Mouse (Mus musculus) cerebellum, adult 8-10 months (tissue): ENCODE measurements around the gene 2310034G01Rik.

Experiments used
- DNase-seq: peaks from one replicate; pipeline ENCODE4 v3.0.0; 2022

2310034G01Rik gene

GRCm38 (mm10) chr19:46327531-46328064 lies 22.5 kb downstream of the 2310034G01Rik start:
- no peak for DNase-seq

- peak; percentile 79 for DNase-seq
These were observed 23.3 kb downstream of the 2310034G01Rik start, which contains the start of gene Psd for GRCm38 (mm10) chr19:46326756-46327305. Gene Psd (minus strand): TSS chr19:46327156.

- peak; percentile 62 for DNase-seq
These were observed 23.9 kb downstream of the 2310034G01Rik start for GRCm38 (mm10) chr19:46326019-46326755.

- no peak for DNase-seq
These were observed 25.2 kb downstream of the 2310034G01Rik start for GRCm38 (mm10) chr19:46324918-46325317.

GRCm38 (mm10) chr19:46324366-46324765 lies 25.7 kb downstream of the 2310034G01Rik start:
- no peak for DNase-seq

GRCm38 (mm10) chr19:46323716-46324115 lies 26.4 kb downstream of the 2310034G01Rik start:
- DNase-seq: no peak

GRCm38 (mm10) chr19:46322996-46323572 lies 27.0 kb downstream of the 2310034G01Rik start:
- DNase-seq: peak; percentile 52

GRCm38 (mm10) chr19:46322144-46322995 lies 27.7 kb downstream of the 2310034G01Rik start:
- peak; percentile 50 for DNase-seq

- DNase-seq: peak; percentile 81
These were observed 28.8 kb downstream of the 2310034G01Rik start for GRCm38 (mm10) chr19:46321101-46321943.

- peak; percentile 37 for DNase-seq
These were observed 29.9 kb downstream of the 2310034G01Rik start for GRCm38 (mm10) chr19:46320076-46320785.

- DNase-seq: peak; percentile 72
These were observed 31.3 kb downstream of the 2310034G01Rik start for GRCm38 (mm10) chr19:46318586-46319378.

GRCm38 (mm10) chr19:46318031-46318471 lies 32.1 kb downstream of the 2310034G01Rik start:
- peak; percentile 48 for DNase-seq

- peak; percentile 38 for DNase-seq
These were observed 32.6 kb downstream of the 2310034G01Rik start for GRCm38 (mm10) chr19:46317546-46317885.

- DNase-seq: peak; percentile 28
These were observed 33.1 kb downstream of the 2310034G01Rik start for GRCm38 (mm10) chr19:46316846-46317545.

GRCm38 (mm10) chr19:46315752-46316610 lies 34.1 kb downstream of the 2310034G01Rik start:
- DNase-seq: peak; percentile 15

- DNase-seq: peak; percentile 13
These were observed 35.0 kb downstream of the 2310034G01Rik start for GRCm38 (mm10) chr19:46314872-46315742.

GRCm38 (mm10) chr19:46314151-46314601 lies 35.9 kb downstream of the 2310034G01Rik start:
- peak; percentile 43 for DNase-seq
